Mouse (Mus musculus): Measurements from ENCODE around the gene Chmp4b.

The Chmp4b gene

DNA sequence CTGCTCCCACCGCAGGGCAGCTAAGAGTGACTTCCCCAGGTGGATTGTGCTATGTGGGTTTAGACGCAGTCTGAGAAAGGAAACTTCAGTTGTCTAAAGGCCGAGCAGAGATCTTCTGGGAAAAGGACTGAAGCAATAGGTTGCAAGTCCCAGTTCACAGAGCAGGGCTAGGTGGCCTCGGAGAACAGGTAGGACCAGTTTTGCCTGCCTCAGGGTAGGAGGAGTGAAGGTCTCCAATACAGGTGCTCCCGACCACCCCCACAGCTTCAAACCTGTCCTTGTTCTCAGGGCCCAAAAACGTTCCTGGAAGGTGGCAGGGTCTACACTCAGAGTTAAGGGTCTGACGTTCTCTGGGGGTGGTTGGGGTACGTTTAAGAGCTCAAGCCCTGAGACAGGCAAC, at the start of gene Chmp4b:
Chmp4b (plus strand) TSS at position 343 of the 400 bp plus-strand sequence.
- DNase-seq = no peak

DNA sequence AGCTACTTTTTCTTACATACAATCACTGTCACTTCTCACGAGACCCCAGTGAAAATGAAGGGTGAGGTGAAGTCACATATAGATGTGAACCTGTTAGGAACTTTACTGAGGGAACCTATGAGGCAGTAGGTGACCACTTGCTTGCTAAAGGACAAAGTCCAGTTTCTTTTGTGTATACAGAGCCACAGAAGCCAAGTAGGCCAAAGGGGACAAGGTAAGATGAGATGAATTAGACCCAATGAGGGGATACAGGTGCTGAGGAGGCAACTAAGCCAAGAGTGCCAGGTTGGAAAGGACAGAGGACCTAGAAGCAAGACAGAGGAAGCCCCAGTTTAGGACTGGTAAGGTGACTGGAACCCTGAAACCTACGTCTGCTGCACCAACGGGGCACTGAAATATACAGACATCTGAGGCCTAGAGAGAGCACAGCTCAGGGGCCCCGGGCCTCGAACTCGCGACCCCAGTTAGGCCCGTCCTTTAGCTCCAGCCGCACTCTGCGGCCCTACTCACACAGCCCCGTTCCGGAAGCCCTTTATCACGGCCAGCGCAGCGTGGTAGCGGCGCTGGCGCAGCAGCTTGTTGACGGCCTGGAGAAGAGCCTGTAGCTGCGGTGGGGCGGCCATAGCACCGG, 48.4 kb upstream of the Chmp4b start:
- DNase-seq = no peak

DNA sequence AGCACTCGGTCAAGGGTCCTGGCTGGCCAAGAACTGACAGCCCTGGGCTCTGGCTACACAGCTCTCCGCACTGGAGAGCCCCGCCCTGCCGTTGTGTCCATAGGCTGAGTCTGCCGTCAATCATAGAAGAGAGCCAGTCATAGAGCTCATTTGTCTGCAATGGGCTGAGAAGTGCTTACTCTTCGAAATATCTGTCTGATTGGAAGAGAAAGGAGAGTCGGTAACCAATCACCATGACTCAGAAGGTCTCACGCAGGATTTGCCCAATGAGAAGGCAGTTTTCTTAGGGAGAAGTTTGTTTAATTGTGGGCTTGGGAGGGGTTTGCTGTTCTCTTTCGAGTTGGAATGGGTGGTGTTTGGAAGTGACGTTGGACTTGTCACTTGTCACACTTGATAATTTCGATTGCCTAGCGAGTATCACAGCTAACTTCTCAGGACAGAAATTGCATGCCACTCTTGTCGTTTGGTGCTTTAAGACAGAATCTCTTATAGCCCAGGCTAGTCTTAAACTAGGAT, 47.8 kb upstream of the Chmp4b start, which contains the start of gene Pxmp4:
Pxmp4 (minus strand) TSS at position 71 of the 516 bp plus-strand sequence.
- DNase-seq = peak; percentile 92 to 98

DNA sequence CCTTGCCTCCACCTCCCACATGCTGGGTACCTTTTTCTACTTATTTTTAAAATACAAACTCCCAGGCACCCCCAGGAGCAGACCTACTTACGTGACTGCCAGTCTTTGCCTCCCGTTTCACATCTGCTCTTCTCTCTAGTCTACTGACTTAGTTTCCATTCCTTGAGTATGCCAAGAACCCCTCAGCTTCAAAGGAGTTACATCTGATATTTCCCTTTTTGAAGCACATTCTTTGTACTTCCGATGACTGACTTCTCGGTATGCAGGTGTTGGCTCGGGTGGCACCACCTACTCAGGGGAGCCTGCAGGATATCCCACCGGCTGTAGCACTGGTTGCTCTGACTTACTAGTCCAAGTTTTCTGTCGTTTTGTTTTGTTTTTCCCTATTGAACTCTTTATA, 47.3 kb upstream of the Chmp4b start:
- peak; percentile 45 to 61 for DNase-seq

DNA sequence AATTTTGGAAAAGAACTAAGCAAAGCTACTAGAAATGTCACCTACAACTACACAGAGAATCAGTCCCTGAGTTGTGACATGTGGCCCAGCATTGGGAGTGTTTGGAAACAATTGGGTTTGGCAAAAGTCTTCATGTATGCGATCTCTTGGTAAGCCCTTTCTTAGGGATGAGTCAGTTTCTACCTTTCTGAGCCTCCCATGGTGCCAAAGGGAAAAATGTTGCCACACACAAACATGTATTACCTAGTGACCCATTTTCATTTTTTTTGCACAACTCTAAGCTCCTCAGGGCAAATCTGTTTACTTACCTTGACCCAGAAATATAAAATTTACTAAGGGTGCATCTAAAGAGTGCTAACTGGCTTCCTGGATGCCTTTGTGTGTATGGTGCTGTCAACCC, 44.5 kb upstream of the Chmp4b start:
- DNase-seq = no peak

DNA sequence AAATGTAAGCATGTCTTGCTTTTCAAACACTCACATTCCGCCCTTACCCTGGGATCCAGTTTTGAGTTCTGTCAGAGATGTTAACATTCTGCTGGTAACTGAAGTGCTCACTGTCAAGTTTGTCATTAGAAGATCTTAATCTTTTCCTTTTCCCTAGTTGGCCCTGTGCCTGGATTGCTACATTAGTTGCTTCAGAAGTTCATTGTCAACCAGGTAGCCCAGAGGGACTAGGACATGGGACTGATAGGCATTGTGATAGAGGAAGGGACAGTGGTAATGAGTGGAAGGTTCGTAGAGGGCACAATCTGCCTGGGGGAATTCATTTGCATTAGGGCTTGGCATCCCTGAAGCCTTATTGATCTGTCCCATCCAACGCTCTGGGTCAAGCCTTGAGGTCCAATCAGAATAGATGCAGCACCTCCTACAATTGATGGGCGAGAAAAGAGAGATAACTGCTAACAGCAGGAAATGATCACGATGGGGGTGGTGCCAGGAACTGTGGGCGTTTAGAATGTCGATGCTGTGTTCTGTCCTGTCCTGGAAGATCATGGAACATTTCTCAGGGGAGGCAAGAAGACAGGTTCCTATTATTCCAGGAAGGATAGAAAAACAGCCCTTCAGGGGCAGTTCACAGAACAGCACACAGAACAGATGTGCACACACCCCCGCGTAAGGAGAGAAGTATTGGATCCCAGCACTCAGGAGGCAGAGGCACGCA, 42.3 kb upstream of the Chmp4b start:
- no peak for DNase-seq

DNA sequence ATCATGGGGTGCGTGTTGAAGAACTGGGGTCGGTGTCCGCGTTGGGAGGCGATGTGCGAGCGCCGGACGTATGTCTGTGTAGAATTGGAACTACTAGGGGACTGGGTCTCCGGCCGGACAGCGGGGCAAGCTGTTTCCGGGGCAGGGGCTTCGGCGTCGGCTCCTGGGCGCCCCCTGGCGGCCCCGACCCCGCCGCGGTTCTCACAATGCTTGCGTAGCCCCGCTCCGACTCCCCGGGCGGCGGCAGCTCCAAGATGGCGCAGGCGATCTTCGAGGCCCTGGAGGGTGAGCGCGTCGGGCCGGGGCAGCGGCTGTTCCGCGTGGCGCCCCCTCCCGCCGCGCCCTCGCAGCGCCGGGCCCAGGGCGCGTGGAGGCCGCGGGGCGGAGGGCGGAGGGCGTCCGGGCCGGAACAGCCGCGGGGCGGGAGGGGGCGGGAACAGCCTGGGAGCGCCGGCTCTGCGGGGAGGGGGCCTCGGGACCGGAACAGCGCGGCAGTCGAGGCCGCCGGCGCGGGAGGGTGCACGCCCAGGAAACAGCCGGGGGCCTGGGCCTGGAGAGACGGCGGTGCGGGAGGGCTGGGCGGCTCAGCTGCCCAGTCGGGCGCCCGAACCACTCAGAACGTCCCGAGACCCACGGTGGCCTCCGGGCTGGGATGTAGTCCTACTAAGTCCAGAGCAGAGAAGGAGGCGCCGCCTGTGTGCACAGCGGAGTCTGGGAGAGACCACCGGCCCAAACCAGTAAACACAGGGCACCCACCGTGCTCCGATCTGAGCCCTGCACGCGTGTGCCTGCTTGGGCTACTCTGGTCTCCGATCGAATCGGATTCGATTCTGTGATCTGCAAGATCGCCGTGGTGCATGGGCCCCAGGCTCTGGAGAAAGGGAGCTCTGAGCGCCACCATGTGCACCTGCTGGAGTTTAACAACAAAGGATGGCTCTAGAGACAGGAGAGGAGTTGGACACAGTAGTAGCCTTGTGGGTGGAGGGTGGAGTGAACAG, 38.1 kb upstream of the Chmp4b start, which contains the start of the genes Zfp341 and 4930519P11Rik:
Zfp341 (plus strand) TSS at position 180 of the 998 bp plus-strand sequence.
4930519P11Rik (minus strand) TSS at position 320 of the 998 bp plus-strand sequence.
- peak; percentile 87 for DNase-seq

DNA sequence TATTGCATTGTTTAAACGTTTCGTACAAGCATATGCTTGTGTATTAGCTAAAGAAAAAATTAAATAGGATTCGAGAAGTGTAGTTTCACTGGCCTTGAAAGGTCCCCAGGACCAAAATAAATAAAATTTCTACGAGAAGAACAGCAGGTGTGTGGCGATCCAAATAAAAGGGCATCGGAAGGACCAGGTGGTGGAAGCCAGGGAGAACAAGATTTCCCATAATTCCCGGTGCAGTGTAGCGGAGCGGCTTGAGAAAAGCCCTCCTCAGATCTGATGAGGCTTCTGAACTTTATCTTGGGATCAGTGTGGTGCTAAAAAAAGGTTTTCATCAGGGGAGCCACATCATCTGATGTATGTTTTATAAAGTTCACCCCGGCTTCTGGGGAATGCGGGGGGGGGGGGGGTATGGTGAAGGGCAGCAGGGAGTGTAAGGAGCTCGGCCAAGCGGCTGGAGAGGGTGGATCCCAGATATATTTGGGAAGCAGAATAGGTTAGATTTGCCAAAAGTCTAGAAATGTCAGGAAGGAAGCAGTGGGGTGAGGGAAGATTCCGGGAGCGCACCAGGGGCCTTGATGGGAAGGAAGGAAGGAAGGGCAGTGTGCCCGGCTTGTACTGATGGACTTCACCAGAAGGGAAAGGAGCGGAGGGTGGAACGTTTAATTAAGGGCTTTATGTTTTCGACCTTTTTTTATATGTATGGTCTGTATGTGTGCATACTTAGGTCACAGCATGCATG, 36.5 kb upstream of the Chmp4b start:
- no peak for DNase-seq

DNA sequence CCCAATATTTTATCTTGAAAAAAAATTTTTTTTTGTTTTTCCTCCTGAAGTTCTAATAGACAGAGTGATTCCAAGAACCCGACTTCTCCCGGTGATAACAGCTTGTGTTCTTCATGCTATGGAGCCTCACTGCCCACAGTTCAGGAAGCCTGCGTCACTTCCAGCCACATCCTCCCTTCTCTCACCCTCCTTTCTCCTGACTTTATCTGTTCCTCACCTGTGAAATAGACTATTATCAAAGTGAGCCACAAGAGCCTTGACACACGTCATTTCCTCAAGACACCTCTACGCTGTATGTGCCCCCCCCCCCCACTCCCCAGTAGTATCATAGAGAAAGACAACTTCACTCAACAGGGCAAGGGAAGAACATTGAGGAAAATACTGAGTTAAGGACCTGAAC, 35.8 kb upstream of the Chmp4b start:
- peak in 1 of 2 experiments; percentile 46 for DNase-seq

DNA sequence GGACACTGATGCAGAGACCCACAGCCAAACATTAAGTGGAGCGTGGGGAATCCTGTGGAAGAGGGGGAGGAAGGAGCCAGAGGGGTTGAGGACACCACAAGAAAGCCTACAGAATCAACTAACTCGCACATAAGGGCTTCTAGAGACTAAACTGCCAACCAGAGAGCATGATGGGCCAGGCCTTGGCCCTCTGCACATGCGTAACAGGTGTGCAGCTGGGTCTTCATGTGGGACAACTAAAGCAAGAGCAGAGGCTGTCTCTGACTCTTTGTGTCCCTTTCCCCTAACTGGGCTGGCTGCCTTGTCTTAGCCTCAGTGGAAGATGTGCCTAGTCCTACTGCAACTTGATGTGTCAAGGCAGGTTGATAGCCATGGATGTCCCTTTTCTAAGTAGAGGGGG, 34.4 kb upstream of the Chmp4b start:
- peak; percentile 59 to 72 for DNase-seq

DNA sequence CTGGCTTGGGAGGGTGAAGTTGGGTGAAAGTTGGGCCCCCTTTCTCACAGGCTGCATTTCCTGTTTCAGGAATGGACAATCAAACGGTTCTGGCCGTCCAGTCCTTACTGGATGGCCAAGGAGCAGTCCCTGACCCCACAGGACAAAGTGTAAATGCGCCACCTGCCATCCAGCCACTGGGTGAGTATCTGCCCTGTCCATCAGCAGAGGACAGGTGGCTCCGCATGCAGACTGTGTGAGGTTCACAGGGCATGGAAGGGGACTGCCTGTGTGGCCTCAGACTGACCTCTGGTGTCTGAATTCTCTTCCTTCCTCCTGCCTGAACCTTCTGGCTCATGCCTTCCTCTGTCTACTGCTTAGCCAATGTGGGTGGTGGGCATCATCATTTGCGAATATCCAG, 29.8 kb upstream of the Chmp4b start:
- no peak for DNase-seq

DNA sequence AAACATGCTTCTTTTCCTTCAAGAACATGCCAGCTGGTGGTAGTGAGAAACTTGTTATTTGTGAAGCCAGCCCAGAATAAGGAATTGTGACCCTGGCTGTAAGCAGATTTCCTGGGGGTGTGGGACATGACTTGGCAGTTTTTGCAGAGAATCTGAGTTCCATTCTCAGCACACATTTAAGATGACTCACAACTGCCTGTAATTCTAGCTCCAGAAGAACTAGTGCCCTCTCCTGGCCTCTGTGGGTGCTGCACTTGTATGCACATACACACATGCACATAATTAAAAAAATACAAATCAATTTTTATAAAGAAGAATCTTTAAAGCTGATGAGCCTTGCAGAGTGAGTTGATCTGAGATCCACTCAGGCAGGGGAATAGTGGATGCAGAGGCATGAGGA, 27.4 kb upstream of the Chmp4b start:
- DNase-seq = no peak

DNA sequence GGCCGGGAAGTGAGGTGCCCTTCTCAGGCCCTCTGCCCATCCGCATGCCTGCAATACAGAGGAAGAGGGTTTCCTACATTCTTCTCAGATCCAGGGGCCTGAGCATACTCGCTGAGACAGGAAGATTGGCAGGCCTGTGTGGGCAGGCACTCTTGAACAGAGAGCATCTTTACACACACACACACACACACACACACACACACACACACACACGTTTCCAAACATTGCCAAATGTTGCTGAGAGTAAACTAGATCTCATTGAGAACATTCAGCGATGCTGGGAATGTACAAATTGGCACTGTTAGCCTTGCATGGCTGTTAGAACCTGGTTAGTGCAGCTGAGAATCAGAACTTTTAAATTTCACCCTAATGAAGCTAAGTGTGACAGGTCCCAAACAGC, 21.0 kb upstream of the Chmp4b start:
- DNase-seq = no peak

DNA sequence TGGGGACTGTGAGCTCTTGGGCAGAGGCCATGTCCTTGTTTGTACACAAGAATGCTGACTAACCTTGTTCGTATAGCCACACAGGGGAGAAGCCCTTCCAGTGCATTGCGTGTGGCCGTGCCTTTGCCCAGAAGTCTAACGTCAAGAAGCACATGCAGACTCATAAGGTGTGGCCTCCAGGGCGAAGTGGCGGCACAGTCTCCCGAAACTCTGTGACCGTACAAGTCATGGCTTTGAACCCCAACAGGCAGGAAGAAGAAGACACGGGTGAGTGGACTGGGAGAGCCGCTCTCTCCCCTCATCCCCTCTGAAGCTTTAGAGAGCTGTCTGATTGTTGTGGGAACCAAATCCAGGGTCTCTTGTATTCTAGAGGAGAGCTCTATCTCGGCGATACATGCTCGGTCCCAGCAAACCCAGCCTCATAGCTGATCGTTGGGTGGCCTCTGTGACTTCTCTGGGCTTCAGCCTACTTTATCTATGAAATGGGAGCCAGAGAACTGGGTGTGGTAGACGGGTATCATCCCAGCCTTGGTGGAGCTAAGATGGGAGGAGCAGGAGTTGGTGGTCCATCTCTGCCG, 19.2 kb upstream of the Chmp4b start:
- DNase-seq = no peak

DNA sequence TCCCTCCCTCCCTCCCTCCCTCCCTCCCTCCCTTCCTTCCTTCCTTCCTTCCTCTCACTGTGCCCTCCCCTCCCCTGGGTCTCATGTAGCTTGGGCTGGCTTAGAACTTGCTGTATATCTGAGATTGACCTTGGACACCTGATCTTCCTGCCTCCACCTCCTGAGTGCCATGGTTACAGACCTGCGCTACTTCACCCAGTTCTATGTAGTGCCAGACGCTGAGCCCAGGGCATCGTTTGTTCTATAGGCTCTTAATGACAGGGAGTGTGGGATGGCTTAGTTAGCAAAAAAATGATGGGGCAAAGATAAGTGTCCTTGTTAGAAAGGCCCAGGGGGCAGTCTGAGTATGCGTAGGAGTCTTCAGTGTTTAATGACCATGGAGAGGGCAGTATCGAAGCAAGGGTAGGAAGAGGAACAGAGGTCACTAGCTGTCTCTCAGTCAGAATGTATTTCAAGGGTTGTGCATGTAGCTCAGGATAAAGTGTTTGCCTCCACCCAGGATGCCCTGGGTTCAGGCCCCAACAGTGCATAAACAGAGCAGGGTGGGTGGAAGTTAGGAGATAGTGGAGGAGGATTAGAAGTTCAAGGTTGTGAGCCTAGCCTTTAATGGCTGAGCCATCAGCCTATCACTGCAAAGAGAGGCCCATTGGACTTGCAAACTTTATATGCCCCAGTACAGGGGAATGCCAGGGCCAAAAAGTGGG, 18.3 kb upstream of the Chmp4b start:
- no peak for DNase-seq

DNA sequence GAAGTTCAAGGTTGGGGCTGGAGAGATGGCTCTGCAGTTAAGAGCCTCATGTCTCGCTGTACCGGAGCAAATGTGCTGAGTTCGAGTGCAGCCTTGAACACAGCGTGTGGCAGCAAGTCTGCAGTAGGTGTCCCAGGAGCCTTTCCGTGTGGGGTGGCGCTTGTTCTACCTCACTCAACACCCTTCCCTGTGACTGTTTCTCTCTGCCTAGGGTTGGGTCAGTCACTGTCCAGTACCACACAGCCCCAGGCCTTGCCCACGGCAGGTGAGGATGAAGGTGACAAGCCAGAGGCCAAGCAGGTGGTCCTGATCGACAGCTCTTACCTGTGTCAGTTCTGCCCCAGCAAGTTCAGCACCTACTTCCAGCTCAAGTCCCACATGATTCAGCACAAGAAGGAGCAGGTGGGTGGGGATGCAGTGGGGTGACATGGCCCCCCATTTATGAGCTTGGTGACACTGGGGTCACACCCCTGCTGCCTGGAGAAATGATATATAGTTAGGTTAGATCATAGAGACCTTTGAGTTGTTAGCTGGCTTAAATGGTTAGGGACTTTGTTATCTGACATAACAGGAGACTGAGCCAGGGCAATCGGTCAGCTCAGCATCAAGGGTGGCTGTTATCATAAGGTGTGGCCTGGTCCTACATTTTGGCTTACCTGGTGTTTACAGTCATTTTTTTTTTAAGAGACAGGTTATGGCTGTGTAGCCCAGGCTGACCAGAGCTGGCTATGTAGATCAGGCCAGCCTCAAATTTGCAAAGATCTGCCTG, 17.4 kb upstream of the Chmp4b start:
- DNase-seq = no peak

DNA sequence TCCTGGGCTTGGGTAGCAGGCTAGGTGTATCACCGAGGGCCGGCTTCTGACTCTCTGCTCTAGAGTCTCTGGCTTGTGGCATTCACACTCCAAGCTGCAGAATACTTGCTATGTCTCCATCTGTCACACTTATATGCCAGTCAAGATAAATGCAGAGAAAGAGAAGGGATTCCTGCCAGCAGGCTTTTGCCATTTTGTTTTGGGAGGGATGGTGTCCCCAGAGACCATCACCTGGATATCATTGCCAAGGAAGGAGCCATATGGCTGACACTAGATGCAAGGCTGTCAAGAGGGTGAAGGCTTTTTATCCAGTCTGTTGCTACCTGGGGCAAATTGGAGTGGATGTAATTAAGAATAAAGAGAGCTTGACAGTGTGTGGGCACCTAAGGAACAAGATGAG, 15.7 kb upstream of the Chmp4b start:
- DNase-seq = no peak

DNA sequence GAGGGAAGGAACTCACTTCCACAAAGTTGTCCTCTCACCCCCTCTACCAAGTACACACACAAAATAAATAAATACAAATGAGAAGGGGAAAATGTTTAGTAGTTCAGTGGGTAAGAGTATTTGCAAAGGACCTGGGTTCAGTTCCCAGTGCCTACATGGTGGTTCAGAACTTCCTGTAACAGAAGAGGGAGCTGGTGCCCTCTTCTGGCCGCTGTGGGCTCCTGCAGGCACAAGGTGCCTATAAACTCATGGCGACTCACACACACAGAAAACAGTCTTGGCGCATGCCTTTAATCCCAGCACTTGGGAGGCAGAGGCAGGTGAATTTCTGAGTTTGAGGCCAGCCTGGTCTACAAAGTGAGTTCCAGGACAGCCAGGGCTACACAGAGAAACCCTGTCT, 13.0 kb upstream of the Chmp4b start:
- no peak for DNase-seq

DNA sequence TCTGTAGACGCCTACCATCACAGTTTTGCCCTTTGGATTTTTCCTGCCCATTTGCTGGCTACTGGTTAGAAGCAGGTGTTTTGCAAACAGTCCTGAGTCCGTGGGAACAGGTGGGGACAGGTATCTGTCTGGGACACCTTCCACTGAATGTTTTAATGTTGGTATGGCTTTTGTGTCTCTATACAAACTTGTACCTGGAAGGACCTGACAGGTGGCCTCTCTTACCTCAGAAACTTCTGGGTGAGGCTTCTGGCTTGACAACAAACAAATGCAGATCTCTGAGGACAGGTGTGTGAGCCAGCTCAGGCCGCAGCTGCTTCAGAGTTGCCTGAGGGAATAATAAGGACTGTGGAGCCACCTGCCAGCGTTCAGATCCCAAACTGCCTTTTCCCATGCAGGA, 12.4 kb upstream of the Chmp4b start:
- DNase-seq = no peak

DNA sequence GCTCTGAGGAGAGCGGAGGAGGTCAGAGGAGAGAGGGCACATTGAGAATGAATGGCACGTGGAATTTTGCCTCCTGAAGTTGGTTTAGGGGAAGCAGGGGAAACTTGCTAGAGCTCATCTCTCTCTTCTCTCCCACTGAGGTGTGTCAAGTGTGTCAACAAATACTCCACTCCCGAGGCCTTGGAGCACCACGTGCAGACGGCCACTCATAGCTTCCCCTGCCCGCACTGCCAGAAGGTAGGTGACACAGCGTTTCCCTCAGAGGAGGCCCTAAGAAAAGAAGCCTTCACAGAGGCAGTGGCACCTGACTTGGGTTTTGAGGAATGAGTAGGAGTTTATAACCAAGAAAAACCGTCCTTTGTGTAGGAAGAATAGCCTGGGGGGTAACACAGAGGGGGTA, 10.3 kb upstream of the Chmp4b start:
- no peak for DNase-seq

Measured in thymus, adult 18-20 months (tissue).